Mouse (Mus musculus): Measurements from ENCODE around the gene Tbx4.
A peak's percentile ranks its signal among the peaks of the same experiment; 100 is the strongest.

Gene Tbx4

DNA sequence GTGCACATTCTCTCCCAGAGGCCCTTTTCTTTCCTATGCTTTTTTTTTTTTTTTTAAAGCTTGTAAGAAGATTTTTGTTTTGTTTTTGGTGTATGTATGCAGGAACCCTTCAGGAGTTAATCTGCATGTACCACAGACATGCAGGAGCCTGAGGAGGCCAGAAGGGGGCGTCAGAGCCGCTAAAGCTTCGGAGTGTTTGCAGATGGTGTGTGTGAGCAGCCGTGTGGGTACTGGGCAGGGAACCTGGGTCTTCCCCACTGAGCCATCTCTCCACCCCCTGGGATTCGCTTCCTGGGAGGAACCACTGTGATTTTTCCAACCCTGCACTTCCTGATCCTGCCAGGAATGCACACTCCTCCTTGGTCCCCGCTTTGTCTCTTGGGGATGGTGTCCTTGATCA is 35.5 kb upstream of the Tbx4 start:
- DNase-seq (ENCODE audit: extremely low spot score) = no peak

DNA sequence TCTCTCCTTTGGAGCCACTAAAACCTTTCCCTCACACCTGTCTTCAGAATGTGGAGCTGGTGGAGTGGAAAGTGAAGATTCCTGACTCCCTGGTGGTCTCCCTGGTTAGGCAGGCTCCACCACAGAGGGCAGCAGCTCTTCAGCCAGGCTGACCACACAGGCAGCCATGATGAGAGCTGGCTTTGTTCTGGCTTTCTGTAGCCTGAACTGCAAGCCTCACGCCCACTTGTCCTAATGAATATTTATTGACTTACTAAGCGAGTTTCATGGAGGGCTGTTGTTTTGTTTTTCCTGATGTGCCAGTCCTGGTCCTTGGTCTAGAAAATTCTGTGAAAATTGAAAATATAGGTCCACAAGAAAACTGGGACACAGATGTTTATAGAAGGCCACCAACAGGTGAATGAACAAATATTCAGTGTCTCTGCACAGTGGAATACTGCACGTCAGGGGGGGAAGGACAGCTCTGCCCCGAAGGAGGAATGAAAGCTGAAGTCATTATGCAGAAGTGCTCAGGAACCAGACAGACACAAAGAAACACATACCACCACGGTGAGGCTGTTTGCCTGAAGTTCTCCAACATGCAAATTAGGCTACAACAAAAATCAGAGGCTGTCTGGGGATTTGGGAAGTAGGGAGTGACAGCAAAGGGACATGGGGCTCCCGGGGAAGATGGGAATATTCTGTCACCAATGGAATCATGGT is 28.1 kb upstream of the Tbx4 start:
- DNase-seq (ENCODE audit: extremely low spot score) = peak; percentile 37

DNA sequence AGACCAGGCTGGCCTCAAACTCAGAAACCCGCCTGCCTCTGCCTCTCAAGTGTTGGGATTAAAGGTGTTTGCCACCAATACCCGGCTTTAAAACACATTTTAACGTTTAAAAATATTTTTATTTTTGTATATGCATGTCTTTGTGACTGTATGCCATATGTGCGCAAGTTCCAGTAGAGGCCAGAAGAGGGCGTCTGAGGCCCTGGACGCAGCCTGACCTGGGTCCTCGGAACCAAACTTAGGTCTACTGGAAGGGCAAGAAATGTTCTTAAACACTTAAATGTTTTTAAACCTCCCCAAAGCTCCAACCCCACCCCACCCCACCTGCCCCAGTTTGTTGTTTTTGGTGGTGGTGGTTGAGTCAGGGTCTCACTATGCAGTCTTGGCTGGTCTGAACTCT is 21.9 kb upstream of the Tbx4 start:
- no peak for DNase-seq (ENCODE audit: extremely low spot score)

GRCm38 (mm10) chr11:85876059-85876788 is 10.0 kb upstream of the Tbx4 start:
- DNase-seq (ENCODE audit: extremely low spot score) = peak; percentile 56

GRCm38 (mm10) chr11:85884498-85884897 is 1.7 kb upstream of the Tbx4 start:
- no peak for DNase-seq (ENCODE audit: extremely low spot score)

GRCm38 (mm10) chr11:85886429-85886785 is 185 bp downstream of the Tbx4 start:
- DNase-seq (ENCODE audit: extremely low spot score) = peak; percentile 49

DNA sequence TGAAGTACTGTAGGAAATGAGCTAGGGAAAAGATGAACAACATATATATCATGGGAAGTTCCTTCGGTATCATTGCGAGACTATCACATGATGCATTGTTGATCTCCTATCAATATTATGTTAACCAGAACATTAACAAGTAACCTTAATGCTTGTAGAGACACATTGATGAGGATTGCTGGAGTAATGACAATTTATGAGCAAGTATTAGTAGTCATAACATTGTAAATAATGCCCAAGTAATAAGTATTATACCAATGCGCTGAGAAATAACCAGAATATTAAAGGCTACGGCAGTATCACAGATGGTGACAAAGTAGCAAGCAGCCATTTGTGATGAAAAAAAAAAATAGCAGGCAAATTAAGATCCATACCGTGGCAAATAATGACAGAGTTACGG is 1.1 kb downstream of the Tbx4 start:
- no peak for DNase-seq (ENCODE audit: extremely low spot score)

- peak; percentile 67 for DNase-seq (ENCODE audit: extremely low spot score)
Observed at GRCm38 (mm10) chr11:85887801-85888450, 1.7 kb downstream of the Tbx4 start.

DNA sequence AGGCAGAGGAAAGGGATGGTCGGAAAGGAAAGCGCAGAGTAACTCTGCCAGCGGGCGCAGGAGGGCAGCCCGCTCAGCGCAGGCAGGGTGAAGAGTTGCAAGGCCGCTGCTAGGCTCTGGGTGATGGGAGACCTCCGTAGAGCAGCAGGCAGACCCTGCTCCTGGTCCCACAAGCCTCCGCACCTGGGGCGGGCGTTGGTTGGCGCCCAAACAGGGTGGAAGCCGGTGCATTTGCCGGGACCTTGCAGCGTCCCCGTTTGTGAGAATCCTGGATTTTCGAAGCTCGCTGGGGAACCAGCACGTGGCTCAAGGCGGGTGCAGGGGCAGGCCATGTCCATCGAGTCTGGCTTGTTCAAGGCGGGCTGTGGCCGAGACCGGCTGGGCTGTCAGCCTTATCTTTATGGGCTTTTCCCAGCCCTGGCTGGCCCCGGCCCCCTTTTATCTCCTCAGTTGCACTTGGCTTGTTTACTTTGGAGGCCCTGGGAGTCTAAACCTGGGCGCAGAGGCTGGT is 2.3 kb downstream of the Tbx4 start:
- peak; percentile 73 for DNase-seq (ENCODE audit: extremely low spot score)

- peak; percentile 24 for DNase-seq (ENCODE audit: extremely low spot score)
Observed at GRCm38 (mm10) chr11:85889056-85889729, 3.0 kb downstream of the Tbx4 start.

DNA sequence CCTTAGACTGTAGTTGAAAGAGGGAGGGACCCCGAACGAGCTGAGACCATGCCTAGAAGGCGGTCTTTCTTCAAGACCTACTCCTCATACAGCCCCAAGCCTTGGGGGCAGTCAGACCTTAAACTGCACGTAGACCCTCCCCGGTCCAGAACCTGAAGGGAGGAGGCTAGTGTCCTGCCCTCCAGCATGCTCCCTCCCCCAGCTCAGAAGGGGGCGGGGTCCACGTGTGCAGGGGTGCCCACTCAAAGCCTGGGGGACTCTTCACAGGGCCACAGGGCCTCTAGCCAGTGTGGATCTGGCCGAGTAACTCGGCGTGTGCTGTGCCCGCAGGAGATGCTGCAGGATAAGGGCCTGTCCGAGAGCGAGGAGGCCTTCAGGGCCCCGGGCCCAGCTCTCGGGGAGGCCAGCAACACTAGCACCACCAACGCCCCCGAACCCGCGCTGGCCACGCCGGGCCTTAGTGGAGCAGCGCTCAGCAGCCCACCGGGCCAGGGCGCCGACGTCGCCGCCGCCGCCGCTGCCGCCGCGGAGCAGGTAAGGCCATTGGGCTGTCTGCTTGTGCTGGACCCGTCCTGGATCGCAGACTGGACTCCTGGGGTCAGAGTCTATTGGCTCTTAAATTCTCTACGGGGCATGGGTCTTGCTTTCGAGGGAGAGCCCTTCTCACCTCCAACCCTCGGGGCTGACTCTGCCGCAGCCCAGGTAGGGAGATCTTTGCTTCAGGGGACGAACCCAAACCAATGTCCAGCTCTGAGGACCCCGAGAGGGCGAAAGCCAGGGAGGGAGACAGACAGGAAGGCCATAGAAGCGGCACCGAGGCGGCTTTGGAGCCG is 3.7 kb downstream of the Tbx4 start:
- DNase-seq (ENCODE audit: extremely low spot score) = peak; percentile 49

- DNase-seq (ENCODE audit: extremely low spot score) = no peak
Observed at GRCm38 (mm10) chr11:85890563-85890845, 4.3 kb downstream of the Tbx4 start.

DNA sequence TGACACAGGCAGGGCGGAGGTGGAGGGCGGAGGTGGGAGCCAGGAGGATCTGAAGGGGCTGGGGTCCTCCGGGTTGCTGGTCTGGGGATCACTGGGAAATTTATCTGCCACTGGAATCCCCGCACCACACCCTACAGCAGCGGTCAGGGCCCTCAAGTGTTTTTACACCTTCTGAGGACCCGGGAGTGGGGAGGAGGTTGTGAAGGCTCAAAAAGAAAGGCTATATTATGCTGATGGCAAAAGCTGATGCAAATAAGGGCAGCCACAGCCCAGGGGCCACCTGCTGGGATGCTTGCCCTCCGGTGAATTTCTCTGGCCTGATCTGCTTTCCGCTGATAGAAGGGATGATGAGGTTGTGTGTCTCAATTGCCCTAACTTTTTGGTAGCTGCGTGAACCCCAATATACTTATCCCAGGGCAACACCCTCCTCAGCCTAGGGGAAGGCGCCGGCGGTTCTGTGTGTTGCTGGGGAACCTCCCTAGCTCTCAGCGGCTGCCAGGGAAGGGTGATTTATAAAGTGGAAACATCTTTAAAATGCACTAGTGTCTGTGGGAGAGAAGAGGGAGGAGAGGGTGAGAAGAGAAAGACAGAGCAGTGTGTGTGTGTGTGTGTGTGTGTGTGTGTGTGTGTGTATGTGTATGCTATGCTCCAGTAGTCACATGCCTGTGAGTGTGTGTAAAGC is 4.9 kb downstream of the Tbx4 start:
- DNase-seq (ENCODE audit: extremely low spot score) = no peak

DNA sequence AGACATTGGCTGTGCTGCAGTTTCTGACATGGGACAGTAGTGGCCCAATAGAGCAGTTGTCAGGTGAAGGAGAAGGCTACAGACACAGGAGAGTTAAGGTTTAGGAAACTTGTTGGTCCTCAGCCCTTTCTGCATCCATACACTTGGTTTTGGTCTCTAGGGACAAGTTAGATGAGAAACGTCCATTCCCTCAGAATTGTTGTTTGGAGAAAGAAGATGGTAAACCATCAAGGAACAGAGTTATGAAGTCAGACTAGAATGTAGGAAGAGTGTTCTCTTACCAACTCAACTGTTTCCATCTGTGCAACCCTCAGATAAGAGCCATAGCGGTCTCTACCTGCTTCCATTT is 5.4 kb downstream of the Tbx4 start:
- no peak for DNase-seq (ENCODE audit: extremely low spot score)

GRCm38 (mm10) chr11:85892771-85893170 is 6.5 kb downstream of the Tbx4 start:
- no peak for DNase-seq (ENCODE audit: extremely low spot score)

- peak; percentile 31 for DNase-seq (ENCODE audit: extremely low spot score)
Observed at GRCm38 (mm10) chr11:85893400-85894135, 7.3 kb downstream of the Tbx4 start.

DNA sequence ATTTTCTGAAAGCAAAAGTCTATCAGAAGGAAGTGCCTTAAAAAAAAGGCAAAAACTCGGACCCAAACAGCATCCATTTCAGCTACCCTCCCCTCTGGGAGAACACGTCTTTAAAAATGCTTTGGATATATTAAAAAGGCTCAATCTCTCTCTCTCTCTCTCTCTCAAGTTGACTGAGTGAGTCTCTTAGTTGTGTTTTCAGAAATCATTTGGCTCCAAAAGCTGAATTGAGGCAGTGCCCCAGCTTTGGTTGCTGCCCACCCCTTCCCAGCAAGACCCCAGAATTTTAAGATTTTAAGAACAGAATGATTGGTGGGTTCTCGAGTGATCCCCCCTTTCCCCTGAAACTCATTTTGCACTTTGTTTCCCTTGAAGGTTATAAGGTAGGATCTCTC is 7.9 kb downstream of the Tbx4 start:
- DNase-seq (ENCODE audit: extremely low spot score) = no peak

DNA sequence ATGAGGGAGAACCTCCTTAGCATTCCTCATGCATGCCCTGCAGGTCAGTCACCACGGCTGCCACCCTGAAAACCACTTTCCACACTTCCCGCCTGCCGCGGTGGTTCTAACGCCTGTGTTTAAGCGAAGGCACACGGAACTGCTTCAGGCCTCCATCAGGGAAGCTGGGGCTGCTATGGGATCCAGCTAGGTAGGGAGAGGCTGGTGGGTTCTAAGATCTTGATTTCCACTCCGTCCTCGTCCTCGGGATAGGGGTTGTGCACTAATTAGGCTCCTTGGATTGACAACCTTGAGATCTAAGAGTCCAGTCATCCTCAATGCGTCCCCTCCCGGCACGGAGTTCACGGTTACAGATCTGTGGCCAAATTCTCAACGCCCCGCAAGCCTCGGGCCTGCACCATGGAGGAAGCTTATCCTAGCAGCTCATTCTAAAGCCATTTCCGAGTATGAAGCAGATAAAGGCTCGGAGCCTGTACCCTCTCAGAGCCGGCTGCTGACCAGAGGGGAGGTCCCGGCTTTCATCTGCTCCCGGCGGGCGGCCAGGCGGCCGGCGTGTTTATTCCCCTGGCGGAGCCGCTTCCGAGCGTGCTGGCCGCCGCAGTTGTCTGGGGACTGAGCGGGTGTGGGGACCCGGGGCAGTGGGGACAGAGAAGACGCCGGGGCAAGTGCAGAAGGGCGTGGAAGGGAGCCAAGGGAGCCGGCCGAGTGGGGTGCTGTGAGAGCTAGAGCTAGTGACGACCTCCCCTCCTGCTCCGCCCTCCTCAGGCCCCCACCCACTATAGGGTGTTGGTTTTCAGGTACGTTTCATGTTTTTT is 8.7 kb downstream of the Tbx4 start:
- DNase-seq (ENCODE audit: extremely low spot score) = peak; percentile 48

DNA sequence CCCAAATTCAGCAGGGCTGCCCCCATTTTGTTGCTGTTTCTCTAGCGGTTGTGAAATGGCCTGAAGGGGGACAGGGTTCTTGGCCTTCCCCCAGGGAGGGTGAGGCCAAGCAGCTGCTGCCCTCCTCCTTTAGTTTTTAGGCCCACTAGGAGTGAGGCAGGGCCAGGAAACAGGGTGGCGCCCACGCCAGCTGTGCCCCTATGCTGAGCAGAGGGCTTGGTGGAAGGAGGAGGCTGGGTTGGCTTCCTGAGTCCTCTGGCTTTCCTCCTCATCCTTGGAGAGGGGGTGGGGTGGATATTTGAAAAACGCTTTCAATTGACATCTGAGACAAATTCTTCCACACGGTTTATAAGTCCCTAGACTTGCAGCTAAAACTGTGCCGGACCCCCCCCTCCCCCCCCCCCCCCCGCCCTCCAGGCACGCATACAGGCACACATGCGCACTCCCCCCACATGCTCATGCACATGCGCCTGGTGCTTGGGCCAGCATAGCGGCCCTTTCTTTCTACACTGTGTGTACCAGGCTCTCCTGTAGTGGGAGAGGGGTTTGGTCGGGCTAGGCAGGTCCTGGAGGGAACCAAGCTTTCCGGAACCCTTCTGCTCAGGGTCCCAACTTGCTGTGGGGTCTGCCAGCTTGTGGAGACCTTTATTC is 10.2 kb downstream of the Tbx4 start:
- DNase-seq (ENCODE audit: extremely low spot score) = no peak

Data from embryo, embryonic 9.5 days (tissue).